Mouse (Mus musculus) heart, embryonic 14.5 days (tissue): Measurements from ENCODE around the gene H6pd. TPM values are rescaled to one million over a fixed set of nuclear protein-coding genes. Genes with fewer than 3 reads are reported as not detected.
A peak's percentile ranks its signal among the peaks of the same experiment; 100 is the strongest.

ENCODE experiments used
- ATAC-seq: fragments of 200-750 bp; cut with Nextera tagmentation; 2 replicates; pipeline ENCODE4 v1.8.0; 2017; ENCODE audit warnings: low read depth, moderate TSS enrichment; ENCODE audit not compliant: insufficient number of reproducible peaks, insufficient read depth, low FRiP score
- H3K27ac ChIP-seq, 2 experiments: fragments of 200-500 bp in 1 of 2; fragments of 300-500 bp in 1 of 2; sonication (generic) in 1 of 2; replicated peaks in 1 of 2; 2 replicates each; pipeline ENCODE4 v1.5.1; 2012 to 2014; ENCODE audit warnings: low read depth in 2 of 2, low read length in 2 of 2, control low read depth in 1 of 2, mild to moderate bottlenecking in 1 of 2, mixed read lengths in 1 of 2; ENCODE audit not compliant: control insufficient read depth in 1 of 2, insufficient read depth in 1 of 2
- H3K27me3 ChIP-seq: fragments of 300-500 bp; sonication (generic); 2 replicates; pipeline ENCODE4 v1.6.1; 2014; ENCODE audit warnings: mild to moderate bottlenecking, low read length, control low read depth; ENCODE audit not compliant: control insufficient read depth, insufficient read depth
- H3K36me3 ChIP-seq: fragments of 300-500 bp; sonication (generic); 2 replicates; pipeline ENCODE4 v1.6.1; 2014; ENCODE audit warnings: mild to moderate bottlenecking, control low read depth, low read length, mixed read lengths; ENCODE audit not compliant: control insufficient read depth, insufficient read depth
- H3K4me1 ChIP-seq, 2 experiments: fragments of 200-500 bp in 1 of 2; fragments of 300-500 bp in 1 of 2; sonication (generic) in 1 of 2; 2 replicates each; pipeline ENCODE4 v1.6.1; 2012 to 2014; ENCODE audit warnings: low read length in 2 of 2, control low read depth in 1 of 2, mixed read lengths in 1 of 2; ENCODE audit not compliant: control insufficient read depth in 2 of 2, insufficient read depth in 2 of 2
- H3K4me2 ChIP-seq: fragments of 300-500 bp; sonication (generic); 2 replicates; pipeline ENCODE4 v1.6.1; 2014; ENCODE audit warnings: mild to moderate bottlenecking, low read length
- H3K4me3 ChIP-seq, 2 experiments: fragments of 200-500 bp in 1 of 2; fragments of 300-500 bp in 1 of 2; sonication (generic) in 1 of 2; 2 replicates each; pipeline ENCODE4 v1.5.1; 2012 to 2014; ENCODE audit warnings: low read length in 2 of 2, mild to moderate bottlenecking in 2 of 2, control low read depth in 1 of 2, low read depth in 1 of 2, moderate library complexity in 1 of 2; ENCODE audit not compliant: control insufficient read depth in 1 of 2, insufficient read depth in 1 of 2
- H3K9ac ChIP-seq: fragments of 300-500 bp; sonication (generic); 2 replicates; pipeline ENCODE4 v1.6.1; 2014; ENCODE audit warnings: mild to moderate bottlenecking, low read length
- H3K9me3 ChIP-seq: fragments of 300-500 bp; sonication (generic); 2 replicates; pipeline ENCODE4 v1.6.1; 2016; ENCODE audit warnings: low read length, control low read depth; ENCODE audit not compliant: control insufficient read depth
- WGBS: fragments of 180-500 bp; shearing (Covaris S2); extraction: QIAGEN DNeasy Blood & Tissue Kit; methylation state at CpG from one replicate; pipeline ENCODE4 v1.1.7; 2014; 5-methylcytosine and 5-hydroxymethylcytosine counted together
- polyA plus RNA-seq: library from polyadenylated mRNA; unstranded; fragments of >200 nt; fragmentation: Nextera tagmentation; extraction: Ambion mirVana; gene quantifications from 2 replicates; pipeline ENCODE4 v1.2.1, GENCODE M21; 2014

The H6pd gene
- polyA plus RNA-seq, 1 experiment from 2014 or later, result 8.9 TPM

DNA sequence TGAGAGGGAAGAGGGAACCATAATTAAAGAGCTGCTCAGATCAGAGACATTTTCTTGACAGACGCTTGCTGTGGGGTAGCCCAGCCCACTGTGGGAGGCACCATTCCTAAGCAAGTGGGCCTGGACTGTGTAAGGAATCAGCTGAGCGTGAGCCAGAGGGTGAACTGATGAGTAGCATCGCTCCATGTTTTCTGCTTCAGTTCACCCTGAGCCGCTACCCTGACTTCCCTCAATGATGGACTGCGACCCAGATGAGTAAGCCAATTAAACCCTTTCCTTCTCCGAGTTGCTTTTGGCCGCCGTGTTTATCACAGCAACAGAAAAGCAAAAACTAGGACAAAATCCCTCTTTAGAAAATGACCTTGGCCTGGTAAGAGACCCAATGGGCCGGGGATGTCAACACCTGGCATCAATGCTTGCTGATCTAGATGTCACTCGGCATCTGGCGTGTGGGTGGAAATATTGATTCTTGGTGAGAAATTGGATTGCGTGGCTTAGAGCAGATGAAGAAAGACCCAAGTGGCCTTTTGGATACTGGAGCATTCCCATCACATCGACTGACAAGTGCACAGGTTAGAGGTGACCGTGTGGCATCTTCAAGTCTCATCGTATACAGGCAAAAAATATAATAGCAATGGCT is 11.0 kb upstream of the H6pd start:
- Histone ChIP-seq H3K4me3 (no peak overlapping the region), H3K27ac (no peak overlapping the region)
- WGBS, result 88% methylated on average over 15 of the region's 15 CpGs

DNA sequence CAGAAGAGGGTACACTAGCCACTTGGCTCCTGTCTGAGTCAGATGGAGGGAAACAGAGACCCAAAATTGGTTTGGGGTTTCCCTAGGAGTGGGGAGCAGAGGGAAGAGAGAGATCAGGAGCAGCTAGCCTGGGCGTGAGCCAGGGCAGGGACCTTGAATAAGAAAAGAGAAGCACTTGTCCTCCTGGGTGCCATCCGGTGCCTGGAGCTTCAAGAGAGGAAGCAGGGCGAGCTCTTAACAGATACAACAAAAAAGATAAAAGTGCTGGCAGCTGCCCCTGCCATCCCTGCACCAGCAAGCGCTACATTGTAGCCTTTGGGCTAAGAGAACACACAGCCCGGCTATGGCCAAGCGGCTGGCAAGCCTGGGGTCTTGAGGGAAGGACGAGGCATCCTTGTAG is 6.6 kb upstream of the H6pd start:
- Histone ChIP-seq H3K27me3 (no peaks in the 10 kb centered on the region), H3K9ac (no peak overlapping the region), H3K4me3 (no peak overlapping the region), H3K27ac (no peak overlapping the region), H3K4me1 (peaks cover 7 to 8% of the 10 kb centered on the region in 2 experiments; a peak in 2 of 4 replicates), H3K4me2 (no peak overlapping the region), H3K36me3 (no peaks in the 10 kb centered on the region), H3K9me3 (no peaks in the 10 kb centered on the region)
- no peak for ATAC-seq
- 68% methylated on average over 7 of the region's 7 CpGs for WGBS

More for the DNA sequence above, 11.0 kb upstream of the H6pd start:
- no peaks in the 10 kb centered on the region for H3K27me3 ChIP-seq
- no peak overlapping the region for H3K4me2 ChIP-seq
- no peaks in the 10 kb centered on the region for H3K9me3 ChIP-seq
- no peak overlapping the region for H3K9ac ChIP-seq
- no peaks in the 10 kb centered on the region for H3K36me3 ChIP-seq
- ATAC-seq, result no peak
- H3K4me1 ChIP-seq, result no peaks in the 10 kb centered on the region

GRCm38 (mm10) chr4:150014378-150015091 is 5.7 kb upstream of the H6pd start:
- no peak for ATAC-seq
- Histone ChIP-seq H3K36me3 (no peaks in the 10 kb centered on the region), H3K27ac (no peak overlapping the region), H3K9me3 (no peaks in the 10 kb centered on the region), H3K4me1 (peaks cover 9 to 10% of the 10 kb centered on the region in 2 experiments; a peak in 2 of 4 replicates), H3K4me3 (no peak overlapping the region), H3K4me2 (no peak overlapping the region), H3K9ac (no peak overlapping the region), H3K27me3 (no peaks in the 10 kb centered on the region)
- WGBS, result 81% methylated on average over 4 of the region's 4 CpGs

DNA sequence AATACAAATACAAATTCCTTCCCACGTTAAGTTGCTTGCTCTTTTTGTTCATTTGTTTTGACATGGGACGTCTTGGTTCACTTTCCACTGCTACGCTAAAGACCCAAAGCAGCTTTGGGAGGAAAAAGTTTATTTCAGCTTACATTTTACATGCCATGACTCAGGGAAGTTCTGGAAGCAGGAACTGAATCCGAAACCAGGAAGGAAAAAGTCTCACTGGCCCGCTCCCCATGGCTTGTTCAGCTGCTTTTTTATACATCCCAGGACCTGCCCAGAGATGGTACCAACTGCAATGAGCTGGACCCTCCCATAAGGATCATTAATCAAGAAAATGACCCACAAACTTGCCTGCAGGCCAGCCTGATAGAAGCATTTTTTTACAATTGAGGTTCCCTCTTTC is 5.0 kb upstream of the H6pd start:
- Histone ChIP-seq H3K27ac (no peak overlapping the region), H3K9ac (no peak overlapping the region), H3K9me3 (no peaks in the 10 kb centered on the region), H3K4me3 (no peak overlapping the region), H3K27me3 (no peaks in the 10 kb centered on the region), H3K4me2 (no peak overlapping the region), H3K4me1 (peaks cover 14 to 16% of the 10 kb centered on the region in 2 experiments), H3K36me3 (no peaks in the 10 kb centered on the region)
- 84% methylated on average over 5 of the region's 5 CpGs for WGBS
- ATAC-seq, result no peak

DNA sequence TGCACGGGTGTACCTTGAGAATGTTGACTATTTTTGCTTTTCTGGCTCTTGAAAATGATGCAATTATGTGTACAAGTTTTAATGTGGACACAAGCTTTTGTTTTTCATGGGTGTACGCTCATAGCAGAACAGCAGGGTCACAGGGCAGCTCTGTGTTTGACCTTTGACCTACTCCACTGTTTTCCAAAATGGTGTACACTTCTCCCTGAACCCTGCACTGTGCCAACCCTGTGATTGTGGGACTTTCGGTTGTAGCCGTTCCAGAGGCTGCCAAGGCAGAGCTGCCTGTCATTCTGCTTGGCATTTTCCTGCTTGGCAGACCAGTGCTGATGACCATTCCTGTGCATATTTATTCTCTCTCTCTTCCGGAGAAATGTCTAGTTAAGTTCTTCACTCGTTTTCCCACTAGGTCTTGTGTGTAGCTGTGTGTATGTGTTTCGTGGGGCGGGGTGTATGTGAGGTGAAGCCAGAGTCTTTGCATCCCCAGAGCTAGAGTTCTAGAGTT is 4.4 kb upstream of the H6pd start:
- no peaks in the 10 kb centered on the region for H3K27me3 ChIP-seq

GRCm38 (mm10) chr4:150012322-150012723 is 3.5 kb upstream of the H6pd start:
- no peaks in the 10 kb centered on the region for H3K9me3 ChIP-seq
- no peaks in the 10 kb centered on the region for H3K27me3 ChIP-seq
- peak overlapping the region; percentile 21; the same call in 1 of the 2 replicates for H3K4me2 ChIP-seq
- peak overlapping the region in 1 of 2 experiments; percentile 45; a peak in 2 of 4 replicates for H3K27ac ChIP-seq
- 58% methylated on average over 4 of the region's 4 CpGs for WGBS
- no peak overlapping the region for H3K4me3 ChIP-seq
- no peak overlapping the region for H3K9ac ChIP-seq
- ATAC-seq, result no peak
- H3K4me1 ChIP-seq, result peaks cover 21 to 22% of the 10 kb centered on the region in 2 experiments
- no peaks in the 10 kb centered on the region for H3K36me3 ChIP-seq

More for the DNA sequence above, 4.4 kb upstream of the H6pd start:
- no peak overlapping the region for H3K27ac ChIP-seq
- no peaks in the 10 kb centered on the region for H3K9me3 ChIP-seq
- peaks cover 14 to 16% of the 10 kb centered on the region in 2 experiments for H3K4me1 ChIP-seq
- H3K9ac ChIP-seq, result no peak overlapping the region
- H3K36me3 ChIP-seq, result no peaks in the 10 kb centered on the region
- WGBS, result 87% methylated on average over 8 of the region's 8 CpGs
- no peak for ATAC-seq
- H3K4me2 ChIP-seq, result no peak overlapping the region
- H3K4me3 ChIP-seq, result no peak overlapping the region

GRCm38 (mm10) chr4:150011564-150012321 is 2.9 kb upstream of the H6pd start:
- 34% methylated on average over 10 of the region's 10 CpGs for WGBS

More at GRCm38 (mm10) chr4:150011564-150012321, 2.9 kb upstream of the H6pd start:
- Histone ChIP-seq H3K4me3 (no peak overlapping the region), H3K9ac (no peak overlapping the region), H3K9me3 (no peaks in the 10 kb centered on the region), H3K4me1 (peaks cover 21 to 26% of the 10 kb centered on the region in 2 experiments), H3K36me3 (no peaks in the 10 kb centered on the region), H3K27me3 (no peaks in the 10 kb centered on the region), H3K27ac (peak overlapping the region in 1 of 2 experiments; percentile 45; a peak in 2 of 4 replicates), H3K4me2 (peak overlapping the region; percentile 21; the same call in 1 of the 2 replicates)
- ATAC-seq, result no peak
